Mouse (Mus musculus): ENCODE measurements around the gene Tmem217. TPM values are rescaled to one million over a fixed set of nuclear protein-coding genes. Genes with fewer than 3 reads are reported as not detected.

Tmem217 gene
- polyA plus RNA-seq, 1 experiment = not detected

DNA sequence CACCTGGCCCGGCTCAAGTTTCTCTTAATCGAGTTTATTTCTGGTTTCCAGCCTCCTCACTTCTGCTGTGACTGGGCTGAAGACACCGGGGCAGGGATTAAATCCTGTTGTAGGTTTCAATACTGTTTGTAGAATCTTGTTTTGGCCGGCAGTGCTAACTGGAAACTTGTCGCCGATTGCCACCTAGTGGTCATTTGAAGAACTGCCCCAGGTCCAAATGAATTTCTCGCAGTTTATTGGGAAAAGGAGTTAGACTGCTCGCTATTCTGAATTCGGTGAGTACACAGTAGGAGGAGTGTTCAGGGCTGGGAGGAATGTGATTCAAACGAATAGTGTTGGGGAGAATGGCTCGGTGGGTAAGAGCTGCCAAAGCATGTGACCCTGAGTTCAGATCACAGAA is 37.8 kb downstream of the Tmem217 start:
- Histone ChIP-seq H3K36me3 (ENCODE audit: control insufficient read depth, insufficient read depth, low read length, poor library complexity, severe bottlenecking) (no peaks in the 10 kb centered on the region), H3K27me3 (ENCODE audit: control insufficient read depth, insufficient read depth, low read length, poor library complexity, severe bottlenecking) (no peaks in the 10 kb centered on the region), H3K27ac (ENCODE audit: insufficient read depth, low read length) (no peak overlapping the region), H3K4me1 (ENCODE audit: control insufficient read depth, insufficient read depth, low read length) (peaks cover 8% of the 10 kb centered on the region), H3K4me3 (ENCODE audit: low read depth, low read length) (no peak overlapping the region), H3K9me3 (replicated peaks; ENCODE audit: control insufficient read depth, insufficient read depth, low read length, poor library complexity, severe bottlenecking) (no peaks in the 10 kb centered on the region), H3K9ac (ENCODE audit: low read depth, poor library complexity, severe bottlenecking) (no peak overlapping the region)
- TF ChIP-seq POLR2A (IDR thresholded peaks at IDR 0.05; ENCODE audit: insufficient read depth, low read length) (no peak), CTCF (IDR thresholded peaks at IDR 0.05; ENCODE audit: low read depth, low read length) (peak; percentile 65)

DNA sequence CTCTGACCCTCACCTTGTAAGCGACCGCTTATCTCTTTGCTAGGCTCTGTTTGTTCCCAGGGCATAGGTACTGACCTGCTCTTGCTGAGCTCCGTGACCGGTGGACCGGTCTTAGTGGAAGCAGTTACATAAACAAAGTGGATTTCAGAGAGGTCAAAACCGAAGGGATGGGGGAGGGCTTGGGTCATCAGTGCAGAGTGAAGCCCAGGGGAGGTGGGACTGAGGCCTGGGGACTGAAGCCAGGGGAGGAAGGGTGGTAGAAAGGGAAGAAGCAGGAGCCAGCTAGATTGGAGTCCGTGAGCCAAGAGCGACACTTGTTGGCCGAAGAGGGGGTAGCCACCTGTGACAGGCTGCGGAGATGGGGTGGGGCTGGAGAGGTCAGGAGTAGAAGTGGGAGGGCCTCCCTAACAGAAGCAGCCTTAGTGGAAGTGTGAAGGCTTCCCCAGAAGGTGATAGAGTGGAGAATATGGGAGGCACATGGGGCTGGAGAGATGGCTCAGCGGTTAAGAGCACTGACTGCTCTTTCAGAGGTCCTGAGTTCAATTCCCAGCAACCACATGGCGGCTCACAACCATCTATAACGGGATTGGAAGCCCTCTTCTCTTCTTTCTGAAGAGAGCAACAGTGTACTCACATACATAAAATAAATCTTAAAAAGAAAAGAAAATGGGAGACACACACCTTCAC is 39.0 kb downstream of the Tmem217 start:
- TF ChIP-seq CTCF (IDR thresholded peaks at IDR 0.05; ENCODE audit: low read depth, low read length) (peak; percentile 91), POLR2A (IDR thresholded peaks at IDR 0.05; ENCODE audit: insufficient read depth, low read length) (no peak), EP300 (IDR thresholded peaks at IDR 0.05; ENCODE audit: insufficient read depth, low read depth, low read length) (peak; percentile 59; the same call in 1 of the 2 replicates)
- H3K4me3 ChIP-seq (ENCODE audit: low read depth, low read length) = no peak overlapping the region
- peaks cover 8% of the 10 kb centered on the region for H3K4me1 ChIP-seq (ENCODE audit: control insufficient read depth, insufficient read depth, low read length)
- H3K27me3 ChIP-seq (ENCODE audit: control insufficient read depth, insufficient read depth, low read length, poor library complexity, severe bottlenecking) = no peaks in the 10 kb centered on the region
- H3K27ac ChIP-seq (ENCODE audit: insufficient read depth, low read length) = no peak overlapping the region
- no peak overlapping the region for H3K9ac ChIP-seq (ENCODE audit: low read depth, poor library complexity, severe bottlenecking)
- H3K9me3 ChIP-seq (replicated peaks; ENCODE audit: control insufficient read depth, insufficient read depth, low read length, poor library complexity, severe bottlenecking) = no peaks in the 10 kb centered on the region
- H3K36me3 ChIP-seq (ENCODE audit: control insufficient read depth, insufficient read depth, low read length, poor library complexity, severe bottlenecking) = no peaks in the 10 kb centered on the region

DNA sequence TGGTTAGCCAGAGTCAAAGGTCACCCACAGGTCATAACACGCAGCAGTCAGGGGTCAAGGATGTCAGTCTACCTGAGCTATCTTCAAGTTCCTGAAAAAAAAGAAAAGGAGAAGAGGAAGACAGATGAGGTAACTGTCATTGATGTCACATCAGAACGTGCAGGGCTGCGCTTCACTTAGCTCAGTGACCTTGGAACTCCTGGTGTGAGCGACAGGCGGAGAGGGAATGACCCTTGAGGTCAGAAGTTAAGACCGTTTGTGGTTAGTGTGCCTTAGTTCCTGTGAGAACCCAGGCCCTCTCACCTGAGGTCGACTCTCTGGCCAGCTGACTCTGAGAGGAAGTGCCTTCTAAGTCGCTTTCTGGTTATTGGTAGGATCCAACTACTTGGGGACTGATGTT is 41.5 kb downstream of the Tmem217 start:
- Histone ChIP-seq H3K9me3 (replicated peaks; ENCODE audit: control insufficient read depth, insufficient read depth, low read length, poor library complexity, severe bottlenecking) (no peaks in the 10 kb centered on the region), H3K4me3 (ENCODE audit: low read depth, low read length) (no peak overlapping the region), H3K36me3 (ENCODE audit: control insufficient read depth, insufficient read depth, low read length, poor library complexity, severe bottlenecking) (no peaks in the 10 kb centered on the region), H3K4me1 (ENCODE audit: control insufficient read depth, insufficient read depth, low read length) (peaks cover 5% of the 10 kb centered on the region), H3K9ac (ENCODE audit: low read depth, poor library complexity, severe bottlenecking) (no peak overlapping the region), H3K27me3 (ENCODE audit: control insufficient read depth, insufficient read depth, low read length, poor library complexity, severe bottlenecking) (no peaks in the 10 kb centered on the region), H3K27ac (ENCODE audit: insufficient read depth, low read length) (no peak overlapping the region)
- TF ChIP-seq POLR2A (IDR thresholded peaks at IDR 0.05; ENCODE audit: insufficient read depth, low read length) (no peak), CTCF (IDR thresholded peaks at IDR 0.05; ENCODE audit: low read depth, low read length) (no peak), EP300 (IDR thresholded peaks at IDR 0.05; ENCODE audit: insufficient read depth, low read depth, low read length) (no peak)

DNA sequence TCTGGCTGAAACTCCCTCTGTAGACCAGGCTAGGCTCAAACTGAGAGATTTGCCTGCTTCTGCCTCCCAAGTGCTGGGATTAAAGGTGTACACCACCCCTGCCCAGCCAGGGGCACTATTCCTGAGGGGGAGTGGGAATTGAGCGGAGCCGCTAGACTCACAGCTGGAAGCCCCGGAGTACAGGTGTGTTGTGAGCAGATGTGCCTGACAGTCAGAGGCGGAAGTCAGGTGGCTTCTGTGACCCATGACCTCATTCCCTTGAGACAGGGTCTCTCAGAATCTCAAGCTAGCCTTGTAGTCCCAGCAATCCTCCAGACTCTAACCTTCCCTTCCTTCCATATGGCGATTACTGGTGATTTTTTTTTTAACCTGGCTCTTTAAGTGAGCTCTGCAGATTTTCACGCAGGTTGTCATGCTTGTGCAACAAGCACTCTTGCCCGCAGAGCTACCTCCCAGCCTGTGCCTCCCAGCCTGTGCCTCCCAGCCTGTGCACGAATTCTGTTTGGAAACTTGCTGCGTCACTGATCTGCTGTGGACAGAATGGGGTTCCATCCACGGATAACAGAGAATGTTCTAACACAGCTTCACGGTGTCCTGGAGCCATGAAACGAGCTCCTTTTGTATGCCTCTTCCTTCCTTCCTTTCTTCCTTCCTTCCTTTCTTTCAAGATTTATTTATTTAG is 43.1 kb downstream of the Tmem217 start:
- Histone ChIP-seq H3K27me3 (ENCODE audit: control insufficient read depth, insufficient read depth, low read length, poor library complexity, severe bottlenecking) (no peaks in the 10 kb centered on the region), H3K4me1 (ENCODE audit: control insufficient read depth, insufficient read depth, low read length) (peaks cover 5% of the 10 kb centered on the region), H3K36me3 (ENCODE audit: control insufficient read depth, insufficient read depth, low read length, poor library complexity, severe bottlenecking) (no peaks in the 10 kb centered on the region), H3K9me3 (replicated peaks; ENCODE audit: control insufficient read depth, insufficient read depth, low read length, poor library complexity, severe bottlenecking) (no peaks in the 10 kb centered on the region), H3K27ac (ENCODE audit: insufficient read depth, low read length) (no peak overlapping the region), H3K9ac (ENCODE audit: low read depth, poor library complexity, severe bottlenecking) (no peak overlapping the region), H3K4me3 (ENCODE audit: low read depth, low read length) (no peak overlapping the region)
- TF ChIP-seq CTCF (IDR thresholded peaks at IDR 0.05; ENCODE audit: low read depth, low read length) (no peak), EP300 (IDR thresholded peaks at IDR 0.05; ENCODE audit: insufficient read depth, low read depth, low read length) (0 out of 2 replicates have a peak, but pooled peaks have one; percentile 40)

GRCm38 (mm10) chr17:29503700-29504099 is 48.5 kb downstream of the Tmem217 start:
- Histone ChIP-seq H3K36me3 (ENCODE audit: control insufficient read depth, insufficient read depth, low read length, poor library complexity, severe bottlenecking) (no peaks in the 10 kb centered on the region), H3K4me1 (ENCODE audit: control insufficient read depth, insufficient read depth, low read length) (peaks cover 2% of the 10 kb centered on the region), H3K27me3 (ENCODE audit: control insufficient read depth, insufficient read depth, low read length, poor library complexity, severe bottlenecking) (no peaks in the 10 kb centered on the region), H3K9me3 (replicated peaks; ENCODE audit: control insufficient read depth, insufficient read depth, low read length, poor library complexity, severe bottlenecking) (no peaks in the 10 kb centered on the region), H3K27ac (ENCODE audit: insufficient read depth, low read length) (no peak overlapping the region), H3K4me3 (ENCODE audit: low read depth, low read length) (no peak overlapping the region), H3K9ac (ENCODE audit: low read depth, poor library complexity, severe bottlenecking) (no peak overlapping the region)
- TF ChIP-seq CTCF (IDR thresholded peaks at IDR 0.05; ENCODE audit: low read depth, low read length) (peak; percentile 53), POLR2A (IDR thresholded peaks at IDR 0.05; ENCODE audit: insufficient read depth, low read length) (no peak)

Measured in ES-Bruce4 (cell line).